8 mouse cellular contexts compared by ENCODE assay signal in the genomic region with DNA sequence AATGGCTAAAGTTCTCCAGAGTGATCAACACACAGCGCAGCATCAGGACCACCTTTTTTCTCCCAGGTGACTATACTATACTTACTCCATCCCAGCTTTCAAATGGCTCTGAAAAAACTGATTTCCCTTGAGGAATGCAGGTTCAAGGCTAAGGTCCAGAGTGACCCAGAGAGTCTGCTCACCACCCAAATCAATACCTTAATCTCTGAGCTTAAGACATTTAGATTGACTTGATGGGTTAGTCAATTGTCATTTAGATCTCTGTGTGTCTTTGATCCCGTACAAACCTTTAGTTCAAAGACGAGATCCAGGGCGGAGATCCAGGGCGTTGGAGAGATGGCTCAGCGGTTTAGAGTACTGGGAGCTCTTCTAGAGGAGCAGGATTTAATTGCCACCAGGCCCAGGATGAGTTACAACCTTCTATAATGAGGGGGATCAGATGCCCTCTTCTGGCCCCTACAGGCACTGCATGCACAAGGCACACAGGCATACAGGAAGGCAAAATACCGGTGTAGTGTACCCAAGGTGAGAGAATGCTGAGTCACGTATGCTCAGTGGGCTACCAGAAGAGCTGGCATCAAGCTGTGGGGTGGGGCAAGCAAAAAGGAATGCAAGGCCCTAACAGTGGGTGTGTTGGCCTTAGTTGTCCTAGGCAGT. TPM values are rescaled to one million over a fixed set of nuclear protein-coding genes. Genes with fewer than 3 reads are reported as not detected.
A peak's percentile ranks its signal among the peaks of the same experiment; 100 is the strongest.
DNase-seq lines count a peak whose midpoint lies in the region; ATAC-seq and TF ChIP-seq lines count a peak whose summit lies in the region.

No protein-coding gene starts in this region.

- no peaks in the 10 kb centered on the region for H3K27me3 ChIP-seq in liver, embryonic 14.5 days (ENCODE audit: control insufficient read depth, insufficient read depth, low read length)
- H3K27me3 ChIP-seq in stomach, embryonic 15.5 days (replicated peaks), result no peaks in the 10 kb centered on the region

- 64% methylated on average over 8 of the region's 8 CpGs for WGBS in liver, embryonic 14.5 days (ENCODE audit: insufficient replicate concordance)
- 74% methylated on average over 8 of the region's 8 CpGs for WGBS in stomach, embryonic 15.5 days

- 0 out of 2 replicates have a peak, but pooled peaks have one; percentile 51 for ATAC-seq in erythroid progenitor cell, adult 5-6 weeks (replicated peaks; ENCODE audit: low FRiP score, poor library complexity, severe bottlenecking)
- ATAC-seq in liver, embryonic 14.5 days (ENCODE audit: insufficient read depth), result peak; percentile 58
- ATAC-seq in stomach, embryonic 15.5 days (ENCODE audit: insufficient read depth, low FRiP score, low read depth), result 0 out of 2 replicates have a peak, but pooled peaks have one; percentile 15

- peaks cover 16 to 22% of the 10 kb centered on the region in 2 experiments for H3K4me1 ChIP-seq in liver, embryonic 14.5 days (replicated peaks; ENCODE audit: control insufficient read depth in 2 of 2, insufficient read depth in 2 of 2, low read length in 1 of 2)
- H3K4me1 ChIP-seq in stomach, embryonic 15.5 days, result peaks cover 22% of the 10 kb centered on the region

- no peak overlapping the region for H3K9ac ChIP-seq in liver, embryonic 14.5 days (replicated peaks)
- H3K9ac ChIP-seq in stomach, embryonic 15.5 days, result no peak overlapping the region

- no peak overlapping the region for H3K4me3 ChIP-seq in liver, embryonic 14.5 days (ENCODE audit: insufficient read depth in 1 of 2, low read depth in 2 of 2, low read length in 2 of 2)
- H3K4me3 ChIP-seq in stomach, embryonic 15.5 days (replicated peaks), result no peak overlapping the region

- no peak for TF ChIP-seq EP300 in liver, embryonic 14.5 days (IDR thresholded peaks at IDR 0.05; ENCODE audit: low read depth)

- peak; percentile 70 to 72 for DNase-seq in cerebellum, postnatal 10 days
- DNase-seq in cerebellum, adult 9-11 months, result no peak
- DNase-seq in right cerebral cortex, postnatal 14 days, result peak; percentile 29
- DNase-seq in right cerebral cortex, adult 2 months (ENCODE audit: low spot score in 2 of 2), result no peak
- DNase-seq in liver, embryonic 14.5 days (ENCODE audit: low read depth in 3 of 3, low spot score in 3 of 3), result peak in 2 of 3 experiments; percentile 49 to 51
- no peak for DNase-seq in cerebellum, adult 9-10 months

- TF ChIP-seq CTCF in liver, embryonic 14.5 days (IDR thresholded peaks at IDR 0.05; ENCODE audit: low read depth), result peak; percentile 84

- peaks cover 2% of the 10 kb centered on the region for H3K36me3 ChIP-seq in liver, embryonic 14.5 days (replicated peaks; ENCODE audit: control insufficient read depth, insufficient read depth, low read depth)
- peaks cover 9% of the 10 kb centered on the region for H3K36me3 ChIP-seq in stomach, embryonic 15.5 days

- no peak overlapping the region for H3K4me2 ChIP-seq in liver, embryonic 14.5 days (ENCODE audit: low read depth)
- no peak overlapping the region for H3K4me2 ChIP-seq in stomach, embryonic 15.5 days

- H3K27ac ChIP-seq in liver, embryonic 14.5 days, result no peak overlapping the region
- H3K27ac ChIP-seq in stomach, embryonic 15.5 days, result no peak overlapping the region

- no peaks in the 10 kb centered on the region for H3K9me3 ChIP-seq in liver, embryonic 14.5 days (ENCODE audit: control insufficient read depth, low read length)
- no peaks in the 10 kb centered on the region for H3K9me3 ChIP-seq in stomach, embryonic 15.5 days

RNA-seq across cellular contexts. Expression of a gene that starts 24.9 kb away (rescaled TPM):
- not detected in 2 replicates for total RNA-seq in erythroid progenitor cell, adult 5-6 weeks (2015; ENCODE audit: low replicate concordance)
- total RNA-seq in erythroid progenitor cell, adult 5-6 weeks (2017; ENCODE audit: low replicate concordance), result not detected in 2 replicates
- polyA plus RNA-seq in liver, embryonic 14.5 days (2012; rRNA removed), result 3.0 and 4.1 TPM in 2 replicates
- 7.1 and 7.6 TPM in 2 replicates for polyA plus RNA-seq in liver, embryonic 14.5 days (2014; fragmentation: Nextera tagmentation; extraction: Ambion mirVana)
- polyA plus RNA-seq in stomach, embryonic 15.5 days (2015; fragmentation: Nextera tagmentation; extraction: Ambion mirVana), result 27.8 and 31.0 TPM in 2 replicates

RNA-seq across cellular contexts. Expression of a gene that starts 43.5 kb away (rescaled TPM):
- not detected in 2 replicates for total RNA-seq in erythroid progenitor cell, adult 5-6 weeks (2015; ENCODE audit: low replicate concordance)
- total RNA-seq in erythroid progenitor cell, adult 5-6 weeks (2017; ENCODE audit: low replicate concordance), result not detected in 2 replicates
- polyA plus RNA-seq in liver, embryonic 14.5 days (2012; rRNA removed), result 0.09 TPM in 1 of 2 replicates, not detected in the other
- polyA plus RNA-seq in liver, embryonic 14.5 days (2014; fragmentation: Nextera tagmentation; extraction: Ambion mirVana), result not detected in 2 replicates
- 2.3 and 2.9 TPM in 2 replicates for polyA plus RNA-seq in stomach, embryonic 15.5 days (2015; fragmentation: Nextera tagmentation; extraction: Ambion mirVana)

RNA-seq across cellular contexts. Expression of a gene that starts 53.8 kb away (rescaled TPM):
- 22.0 and 55.8 TPM in 2 replicates for total RNA-seq in erythroid progenitor cell, adult 5-6 weeks (2015; ENCODE audit: low replicate concordance)
- total RNA-seq in erythroid progenitor cell, adult 5-6 weeks (2017; ENCODE audit: low replicate concordance), result 5.6 and 25.9 TPM in 2 replicates
- 18.5 and 28.2 TPM in 2 replicates for polyA plus RNA-seq in liver, embryonic 14.5 days (2012; rRNA removed)
- polyA plus RNA-seq in liver, embryonic 14.5 days (2014; fragmentation: Nextera tagmentation; extraction: Ambion mirVana), result 28.9 and 30.0 TPM in 2 replicates
- 87.6 and 98.6 TPM in 2 replicates for polyA plus RNA-seq in stomach, embryonic 15.5 days (2015; fragmentation: Nextera tagmentation; extraction: Ambion mirVana)

Comparison
In these comparisons a context has a peak if more than half of its experiments do, and no peak if none do; other contexts are left out.
1. DNase-seq: peak in cerebellum, postnatal 10 days (2 of 2), right cerebral cortex, postnatal 14 days (single experiment) and liver, embryonic 14.5 days (2 of 3); none in cerebellum, adult 9-11 months (single experiment), right cerebral cortex, adult 2 months (0 of 2) and cerebellum, adult 9-10 months (single experiment).
2. Peak in every context shown above with its lines, with median percentiles within 50 percentile points of each other: ATAC-seq.